Mouse (Mus musculus) neural tube, embryonic 12.5 days (tissue): ENCODE measurements around the gene Kat2a. TPM values are rescaled to one million over a fixed set of nuclear protein-coding genes. Genes with fewer than 3 reads are reported as not detected.
A peak's percentile ranks its signal among the peaks of the same experiment; 100 is the strongest.

ENCODE experiments used
- ATAC-seq: fragments of 200-750 bp; cut with Nextera tagmentation; 2 replicates; pipeline ENCODE4 v1.8.0; 2017; ENCODE audit warnings: low read depth, mild to moderate bottlenecking, moderate TSS enrichment, moderate library complexity; ENCODE audit not compliant: low FRiP score
- H3K27ac ChIP-seq: fragments of 300-500 bp; sonication (generic); 2 replicates; pipeline ENCODE4 v1.5.1; 2016
- H3K27me3 ChIP-seq: fragments of 300-500 bp; sonication (generic); replicated peaks from 2 replicates; pipeline ENCODE4 v1.6.1; 2016; ENCODE audit warnings: mild to moderate bottlenecking
- H3K36me3 ChIP-seq: fragments of 300-500 bp; sonication (generic); 2 replicates; pipeline ENCODE4 v1.6.1; 2016; ENCODE audit warnings: mild to moderate bottlenecking
- H3K4me1 ChIP-seq: fragments of 300-500 bp; sonication (generic); 2 replicates; pipeline ENCODE4 v1.6.1; 2016
- H3K4me2 ChIP-seq: fragments of 300-500 bp; sonication (generic); replicated peaks from 2 replicates; pipeline ENCODE4 v1.6.1; 2016; ENCODE audit warnings: mild to moderate bottlenecking
- H3K4me3 ChIP-seq: fragments of 300-500 bp; sonication (generic); 2 replicates; pipeline ENCODE4 v1.5.1; 2016
- H3K9ac ChIP-seq: fragments of 300-500 bp; sonication (generic); 2 replicates; pipeline ENCODE4 v1.6.1; 2016; ENCODE audit warnings: mild to moderate bottlenecking
- H3K9me3 ChIP-seq: fragments of 300-500 bp; sonication (generic); 2 replicates; pipeline ENCODE4 v1.6.1; 2016; ENCODE audit warnings: mild to moderate bottlenecking
- WGBS: fragments of 180-500 bp; shearing (Covaris S2); methylation state at CpG from one replicate; pipeline ENCODE4 v1.1.7; 2016; 5-methylcytosine and 5-hydroxymethylcytosine counted together
- polyA plus RNA-seq: library from polyadenylated mRNA; unstranded; fragments of >200 nt; fragmentation: Nextera tagmentation; extraction: Ambion mirVana; gene quantifications from 2 replicates; pipeline ENCODE4 v1.2.1, GENCODE M21; 2016

The Kat2a gene
- polyA plus RNA-seq, 1 experiment from 2014 or later, result 64.7 TPM

GRCm38 (mm10) chr11:100718462-100718861 lies 6.2 kb upstream of the Kat2a start:
- Histone ChIP-seq H3K36me3 (peaks cover 47% of the 10 kb centered on the region), H3K4me2 (no peak overlapping the region), H3K4me3 (no peak overlapping the region), H3K4me1 (peaks cover 21% of the 10 kb centered on the region), H3K9me3 (no peaks in the 10 kb centered on the region), H3K27ac (no peak overlapping the region), H3K27me3 (no peaks in the 10 kb centered on the region), H3K9ac (no peak overlapping the region)
- 94% methylated on average over 7 of the region's 7 CpGs for WGBS
- no peak for ATAC-seq

DNA sequence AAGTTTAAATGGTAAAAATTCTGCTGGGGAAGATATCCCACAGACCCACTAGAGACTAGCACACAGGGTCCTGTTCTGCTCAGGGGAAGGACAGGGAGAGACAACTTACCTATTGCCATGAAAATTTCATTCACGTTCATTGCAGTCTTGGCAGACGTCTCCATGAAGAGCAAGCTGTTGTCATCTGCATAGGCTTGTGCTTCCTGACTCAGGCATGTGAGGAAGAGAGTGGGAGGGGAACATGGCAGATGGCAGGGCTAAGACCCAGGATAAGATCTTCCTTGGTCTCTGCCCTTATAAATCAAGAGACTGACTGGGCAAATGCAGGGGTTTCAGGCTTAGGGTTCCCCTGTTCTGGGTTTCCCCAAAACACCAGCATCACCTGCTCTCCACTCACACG lies 4.4 kb upstream of the Kat2a start:
- H3K9me3 ChIP-seq, result no peaks in the 10 kb centered on the region
- no peak overlapping the region for H3K27ac ChIP-seq
- WGBS, result 82% methylated on average over 3 of the region's 3 CpGs
- no peak overlapping the region for H3K4me3 ChIP-seq
- H3K9ac ChIP-seq, result no peak overlapping the region
- H3K27me3 ChIP-seq, result no peaks in the 10 kb centered on the region
- no peak overlapping the region for H3K4me2 ChIP-seq
- peaks cover 47% of the 10 kb centered on the region for H3K36me3 ChIP-seq
- ATAC-seq, result no peak
- peaks cover 15% of the 10 kb centered on the region for H3K4me1 ChIP-seq

- H3K4me1 ChIP-seq, result peaks cover 19% of the 10 kb centered on the region
- WGBS, result 82% methylated on average over 6 of the region's 6 CpGs
- H3K27ac ChIP-seq, result no peak overlapping the region
- H3K36me3 ChIP-seq, result peaks cover 47% of the 10 kb centered on the region
- no peaks in the 10 kb centered on the region for H3K9me3 ChIP-seq
- no peak overlapping the region for H3K4me2 ChIP-seq
- no peaks in the 10 kb centered on the region for H3K27me3 ChIP-seq
- no peak overlapping the region for H3K4me3 ChIP-seq
- no peak for ATAC-seq
- no peak overlapping the region for H3K9ac ChIP-seq
Measured at GRCm38 (mm10) chr11:100714948-100715347, 2.7 kb upstream of the Kat2a start.

DNA sequence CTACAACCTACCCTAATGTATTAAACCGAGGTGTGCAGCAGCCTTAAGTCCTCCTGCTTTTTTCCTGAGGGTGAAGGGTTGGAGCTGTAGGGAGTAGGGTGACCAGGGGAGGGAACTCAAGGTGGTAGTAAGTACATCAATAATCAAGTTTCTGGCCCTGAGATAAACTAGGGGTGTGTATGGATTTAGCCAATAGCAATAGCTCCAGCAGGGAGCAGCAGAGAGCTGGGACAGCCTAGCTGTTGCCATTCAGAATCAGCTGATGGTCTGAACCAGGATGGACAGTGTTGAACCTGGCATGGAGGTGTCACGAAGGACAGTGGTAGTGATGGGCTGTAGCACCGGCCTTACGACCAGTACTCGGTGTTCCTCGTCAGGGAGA lies 2.3 kb upstream of the Kat2a start:
- 0 out of 2 replicates have a peak, but pooled peaks have one; percentile 22 for ATAC-seq
- no peak overlapping the region for H3K9ac ChIP-seq

GRCm38 (mm10) chr11:100713735-100714533 lies 1.7 kb upstream of the Kat2a start, which contains the start of gene Hspb9:
Hspb9 (plus strand) TSS chr11:100713850.
- WGBS, result 5% methylated on average over 38 of the region's 38 CpGs
- no peaks in the 10 kb centered on the region for H3K9me3 ChIP-seq
- ATAC-seq, result 0 out of 2 replicates have a peak, but pooled peaks have one; percentile 15
- no peak within 1 kb of the TSS for H3K27ac ChIP-seq
- H3K4me1 ChIP-seq, result peaks cover 19% of the 10 kb centered on the region
- H3K36me3 ChIP-seq, result peaks cover 46% of the 10 kb centered on the region
- no peaks in the 10 kb centered on the region for H3K27me3 ChIP-seq
- H3K4me3 ChIP-seq, result peak within 1 kb of the TSS; percentile 7; the same call in 1 of the 2 replicates
- H3K4me2 ChIP-seq, result peak within 1 kb of the TSS; percentile 79
- peak within 1 kb of the TSS; percentile 48 for H3K9ac ChIP-seq

More for the DNA sequence above, 2.3 kb upstream of the Kat2a start:
- Histone ChIP-seq H3K4me2 (peak overlapping the region; percentile 51), H3K36me3 (peaks cover 45% of the 10 kb centered on the region), H3K4me1 (peaks cover 19% of the 10 kb centered on the region), H3K27me3 (no peaks in the 10 kb centered on the region), H3K4me3 (no peak overlapping the region), H3K9me3 (no peaks in the 10 kb centered on the region), H3K27ac (no peak overlapping the region)
- WGBS, result 48% methylated on average over 6 of the region's 6 CpGs

- Histone ChIP-seq H3K27me3 (no peaks in the 10 kb centered on the region), H3K4me3 (no peak overlapping the region), H3K36me3 (peaks cover 46% of the 10 kb centered on the region), H3K9ac (0 out of 2 replicates have a peak overlapping the region, but pooled peaks have one; percentile 48), H3K27ac (no peak overlapping the region), H3K4me1 (peaks cover 19% of the 10 kb centered on the region), H3K9me3 (no peaks in the 10 kb centered on the region), H3K4me2 (peak overlapping the region; percentile 51)
- no peak for ATAC-seq
- WGBS, result 67% methylated on average over 4 of the region's 4 CpGs
Measured at GRCm38 (mm10) chr11:100713174-100713573, 909 bp upstream of the Kat2a start.

GRCm38 (mm10) chr11:100710977-100711376 lies 1.3 kb downstream of the Kat2a start:
- Histone ChIP-seq H3K9ac (no peak overlapping the region), H3K4me3 (no peak overlapping the region), H3K4me2 (0 out of 2 replicates have a peak overlapping the region, but pooled peaks have one; percentile 79), H3K27ac (no peak overlapping the region), H3K27me3 (no peaks in the 10 kb centered on the region), H3K9me3 (no peaks in the 10 kb centered on the region), H3K36me3 (peaks cover 47% of the 10 kb centered on the region), H3K4me1 (peaks cover 19% of the 10 kb centered on the region)
- 88% methylated on average over 4 of the region's 4 CpGs for WGBS
- no peak for ATAC-seq

GRCm38 (mm10) chr11:100710528-100710927 lies 1.7 kb downstream of the Kat2a start:
- Histone ChIP-seq H3K4me3 (no peak overlapping the region), H3K4me1 (peaks cover 19% of the 10 kb centered on the region), H3K36me3 (peaks cover 47% of the 10 kb centered on the region), H3K27me3 (no peaks in the 10 kb centered on the region), H3K27ac (no peak overlapping the region), H3K9ac (no peak overlapping the region), H3K4me2 (no peak overlapping the region), H3K9me3 (no peaks in the 10 kb centered on the region)
- ATAC-seq, result no peak
- 92% methylated on average over 15 of the region's 15 CpGs for WGBS

DNA sequence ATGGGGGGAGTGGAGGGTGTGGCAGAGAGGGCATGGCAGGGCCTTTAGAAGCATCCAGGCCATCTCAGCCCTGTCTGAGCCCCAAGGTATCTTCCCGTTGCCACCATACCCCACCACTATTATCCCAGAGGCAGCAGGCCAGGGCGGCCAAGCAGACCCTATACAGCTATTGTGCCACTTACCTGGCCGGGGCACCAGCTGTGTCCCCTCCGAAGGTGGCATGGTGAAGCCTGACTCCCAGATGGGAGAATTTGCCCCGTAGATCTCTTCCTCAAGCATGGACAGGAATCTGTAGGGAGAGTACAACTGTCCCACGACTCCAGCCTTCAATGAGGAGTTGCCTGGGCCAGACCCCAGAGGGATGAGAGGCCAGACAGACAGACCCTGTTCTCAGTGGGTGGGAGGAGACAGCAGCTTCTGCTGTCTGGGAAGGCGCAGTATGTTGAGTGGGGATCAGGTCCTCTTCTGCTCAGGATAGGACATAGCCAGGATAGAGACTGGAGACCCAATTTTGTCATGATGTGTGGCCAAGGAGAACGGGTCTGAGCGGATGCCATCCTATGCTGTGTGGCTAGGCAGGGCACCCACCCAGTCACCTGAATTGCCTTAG lies 3.0 kb downstream of the Kat2a start:
- H3K36me3 ChIP-seq, result peaks cover 53% of the 10 kb centered on the region
- no peak overlapping the region for H3K4me2 ChIP-seq

GRCm38 (mm10) chr11:100705095-100705747 lies 7.0 kb downstream of the Kat2a start:
- Histone ChIP-seq H3K27ac (no peak overlapping the region), H3K9me3 (no peaks in the 10 kb centered on the region), H3K36me3 (peaks cover 54% of the 10 kb centered on the region), H3K4me3 (no peak overlapping the region), H3K4me1 (0 out of 2 replicates have a peak, but pooled peaks cover 4% of the 10 kb centered on the region), H3K27me3 (no peaks in the 10 kb centered on the region), H3K4me2 (no peak overlapping the region), H3K9ac (0 out of 2 replicates have a peak overlapping the region, but pooled peaks have one; percentile 13)
- WGBS, result 93% methylated on average over 23 of the region's 23 CpGs
- ATAC-seq, result no peak

More for the DNA sequence above, 3.0 kb downstream of the Kat2a start:
- Histone ChIP-seq H3K4me3 (no peak overlapping the region), H3K27ac (no peak overlapping the region), H3K9ac (no peak overlapping the region), H3K27me3 (no peaks in the 10 kb centered on the region), H3K4me1 (peaks cover 16% of the 10 kb centered on the region), H3K9me3 (no peaks in the 10 kb centered on the region)
- no peak for ATAC-seq
- 94% methylated on average over 9 of the region's 9 CpGs for WGBS

DNA sequence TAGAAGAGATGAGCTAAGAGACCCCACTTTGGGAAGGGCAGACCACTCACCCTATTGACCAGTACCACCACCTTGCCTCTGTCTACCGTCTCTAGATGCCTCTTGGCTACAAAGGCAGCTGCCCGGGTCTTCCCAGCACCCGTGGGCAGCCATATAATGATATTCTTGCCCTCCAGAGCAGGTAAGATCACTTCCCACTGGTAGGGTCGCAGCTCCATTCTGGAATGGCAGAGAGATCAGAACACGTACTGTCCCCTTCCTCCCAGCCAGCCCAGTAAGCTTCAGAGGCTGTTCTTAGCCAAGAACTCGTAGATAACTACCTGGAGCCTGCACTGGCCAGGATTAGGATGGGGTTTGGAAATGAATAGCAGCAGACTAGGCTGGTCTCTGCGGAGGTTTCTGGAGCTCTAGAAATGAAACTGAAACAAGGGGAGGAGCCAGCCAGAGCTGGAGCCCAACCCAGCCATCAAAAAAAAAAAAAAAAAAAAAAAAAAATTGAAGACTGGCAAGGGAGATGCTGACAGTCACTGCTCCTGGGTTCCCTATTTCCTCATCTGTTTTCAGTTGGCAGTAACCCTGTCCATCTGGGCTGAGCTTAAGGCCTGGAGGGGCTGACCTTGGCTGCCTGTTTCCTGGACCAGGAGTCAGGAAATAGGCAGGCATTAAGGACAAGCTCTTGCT lies 8.3 kb downstream of the Kat2a start, which contains the start of gene Dhx58:
Dhx58 (minus strand) TSS at position 421 of the 681 bp plus-strand sequence.
- 0 out of 2 replicates have a peak within 1 kb of the TSS, but pooled peaks have one; percentile 13 for H3K9ac ChIP-seq
- no peak within 1 kb of the TSS for H3K4me2 ChIP-seq
- H3K9me3 ChIP-seq, result no peaks in the 10 kb centered on the region
- H3K4me3 ChIP-seq, result no peak within 1 kb of the TSS
- H3K4me1 ChIP-seq, result 0 out of 2 replicates have a peak, but pooled peaks cover 4% of the 10 kb centered on the region
- no peak within 1 kb of the TSS for H3K27ac ChIP-seq
- WGBS, result 68% methylated on average over 7 of the region's 7 CpGs
- no peaks in the 10 kb centered on the region for H3K27me3 ChIP-seq
- ATAC-seq, result no peak
- H3K36me3 ChIP-seq, result peaks cover 47% of the 10 kb centered on the region
